Mouse (Mus musculus) gastrocnemius, adult 8-10 months (tissue): Measurements from ENCODE around the gene Trim56. TPM values are rescaled to one million over a fixed set of nuclear protein-coding genes. Genes with fewer than 3 reads are reported as not detected.
A peak's percentile ranks its signal among the peaks of the same experiment; 100 is the strongest.
"Not testable (repeated sequence)": the region's sequence is repeated elsewhere in the genome, so short reads cannot be mapped to it uniquely, and the experiment has no call there.

Experiments
- DNase-seq, 2 experiments: peaks; one replicate each; pipeline ENCODE4 v3.0.0; 2022; ENCODE audit warnings: low spot score in 2 of 2
- total RNA-seq, 4 experiments: library from RNA; stranded (reverse); gene quantifications; 2 replicates each; pipeline ENCODE4 v1.2.4; 2022

Trim56 gene
- total RNA-seq = 1 to 10 TPM; 6.5 to 9.0 (median 7.8) TPM

- DNase-seq = peak; percentile 65 to 75
These were observed at the start of gene Trim56 for GRCm38 (mm10) chr5:137115866-137116847. TSS of gene Trim56 (minus strand) at chr5:137116209.

- DNase-seq = no peak
These were observed 45.8 kb upstream of the Trim56 start for GRCm38 (mm10) chr5:137161853-137162252.

GRCm38 (mm10) chr5:137159461-137159860 is 43.5 kb upstream of the Trim56 start:
- no peak for DNase-seq

- DNase-seq = no peak
These were observed 37.3 kb upstream of the Trim56 start for GRCm38 (mm10) chr5:137153289-137153688.

- DNase-seq = no peak
These were observed 36.6 kb upstream of the Trim56 start for GRCm38 (mm10) chr5:137152623-137153022.

- not testable (repeated sequence) for DNase-seq
These were observed 33.4 kb upstream of the Trim56 start, which contains the start of gene Muc3 for GRCm38 (mm10) chr5:137149272-137149882. TSS of gene Muc3 (minus strand) at chr5:137149322.

GRCm38 (mm10) chr5:137140836-137141235 is 24.8 kb upstream of the Trim56 start:
- no peak for DNase-seq

GRCm38 (mm10) chr5:137138977-137139376 is 23.0 kb upstream of the Trim56 start:
- DNase-seq = no peak

- no peak for DNase-seq
These were observed 18.9 kb upstream of the Trim56 start for GRCm38 (mm10) chr5:137134959-137135358.

GRCm38 (mm10) chr5:137131490-137131889 is 15.5 kb upstream of the Trim56 start:
- no peak for DNase-seq

- DNase-seq = no peak
These were observed 13.3 kb upstream of the Trim56 start for GRCm38 (mm10) chr5:137129281-137129680.

- DNase-seq = no peak
These were observed 7.5 kb upstream of the Trim56 start for GRCm38 (mm10) chr5:137123516-137123915.

GRCm38 (mm10) chr5:137122686-137123193 is 6.7 kb upstream of the Trim56 start:
- peak; percentile 51 to 64 for DNase-seq

GRCm38 (mm10) chr5:137121280-137121679 is 5.3 kb upstream of the Trim56 start:
- DNase-seq = no peak

- no peak for DNase-seq
These were observed 2.9 kb upstream of the Trim56 start for GRCm38 (mm10) chr5:137118878-137119277.

- not testable (repeated sequence) for DNase-seq
These were observed 2.0 kb upstream of the Trim56 start for GRCm38 (mm10) chr5:137117994-137118393.

- no peak for DNase-seq
These were observed 978 bp upstream of the Trim56 start for GRCm38 (mm10) chr5:137116987-137117386.

GRCm38 (mm10) chr5:137114891-137115561 is 983 bp downstream of the Trim56 start:
- no peak for DNase-seq

GRCm38 (mm10) chr5:137111542-137112408 is 4.2 kb downstream of the Trim56 start:
- no peak for DNase-seq

GRCm38 (mm10) chr5:137110863-137111262 is 5.1 kb downstream of the Trim56 start:
- DNase-seq = no peak
